Mouse (Mus musculus) left cerebral cortex, adult 18-20 months (tissue): ENCODE data around the gene Olfr1051. TPM values are rescaled to one million over a fixed set of nuclear protein-coding genes. Genes with fewer than 3 reads are reported as not detected.
"Not testable (repeated sequence)": the region's sequence is repeated elsewhere in the genome, so short reads cannot be mapped to it uniquely, and the experiment has no call there.

Experiments
- DNase-seq, 2 experiments: peaks; one replicate each; pipeline ENCODE4 v3.0.0; 2021 to 2022; ENCODE audit warnings: low spot score in 2 of 2, mixed read lengths in 1 of 2
- long read RNA-seq, 2 experiments: library from polyadenylated mRNA; stranded (forward); transcript quantifications; one replicate each; pipeline ENCODE4 v2.0.0; 2021
- total RNA-seq, 2 experiments: library from RNA; stranded (reverse); gene quantifications; 2 replicates each; pipeline ENCODE4 v1.2.3; 2021

Olfr1051 gene
- total RNA-seq: not detected
- long read RNA-seq, experiment 1: 0 reads
- long read RNA-seq, experiment 2: 0 reads

GRCm38 (mm10) chr2:86278988-86279387 lies at the start of gene Olfr1051:
Gene Olfr1051 (minus strand): TSS chr2:86279088.
- not testable (repeated sequence) for DNase-seq

DNA sequence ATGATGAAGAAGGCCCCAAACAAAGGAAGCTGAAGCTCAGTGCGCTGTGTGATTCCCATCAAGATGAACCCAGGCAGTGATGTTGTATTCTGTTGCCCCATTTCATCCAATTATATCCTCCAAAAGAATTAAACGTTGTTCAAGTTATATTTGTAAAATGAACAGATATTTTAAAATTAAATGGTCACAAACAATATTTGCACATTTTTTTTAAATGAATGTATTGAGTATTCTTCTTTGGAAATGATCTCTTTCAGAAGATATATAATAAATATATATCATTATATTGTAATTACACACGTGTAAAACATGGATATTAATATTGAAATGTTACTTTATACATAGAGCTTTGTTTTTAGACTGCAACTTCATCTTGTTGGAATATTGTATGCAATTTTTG lies 36.3 kb upstream of the Olfr1051 start, which contains the start of gene Olfr1053:
Olfr1053 (minus strand) TSS at position 101 of the 400 bp plus-strand sequence.
- DNase-seq: no peak

- DNase-seq: no peak
Measured at GRCm38 (mm10) chr2:86292155-86292554, 13.3 kb upstream of the Olfr1051 start, which contains the start of gene Olfr1052. Gene Olfr1052 (plus strand): TSS chr2:86292455.

GRCm38 (mm10) chr2:86258228-86258627 lies 20.7 kb downstream of the Olfr1051 start, which contains the start of gene Olfr1049:
Gene Olfr1049 (minus strand): TSS chr2:86258328.
- DNase-seq: not testable (repeated sequence)

DNA sequence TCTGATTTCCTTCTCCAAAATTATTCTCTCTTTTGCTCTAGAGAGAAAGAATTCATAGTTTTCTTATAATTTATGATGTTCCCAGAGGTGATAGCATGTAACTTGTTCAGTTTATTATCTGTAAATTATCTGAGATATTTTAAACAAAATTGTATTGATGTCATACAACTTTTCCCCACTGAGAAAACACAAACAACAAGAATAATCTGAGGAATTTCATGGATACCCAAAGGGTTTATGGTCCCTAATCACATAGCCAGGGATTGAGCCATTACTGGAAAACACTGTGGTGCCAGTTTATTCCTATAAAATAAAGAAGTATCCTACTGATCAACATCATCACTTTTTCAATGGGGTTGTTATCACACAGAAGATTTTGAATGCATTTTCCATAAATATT lies 38.7 kb downstream of the Olfr1051 start, which contains the start of gene Olfr1048:
Olfr1048 (minus strand) TSS at position 101 of the 400 bp plus-strand sequence.
- DNase-seq: no peak

- no peak for DNase-seq
Measured at GRCm38 (mm10) chr2:86231301-86231700, 47.6 kb downstream of the Olfr1051 start, which contains the start of gene Olfr1047. Gene Olfr1047 (minus strand): TSS chr2:86231401.

Other genes starting within 250 kb of the Olfr1051 start
- gene Olfr1034, start 233.2 kb downstream of the Olfr1051 start, total RNA-seq: not detected
- gene Olfr1036, start 205.1 kb downstream of the Olfr1051 start, total RNA-seq: not detected
- gene Olfr1037, start 191.7 kb downstream of the Olfr1051 start, total RNA-seq: not detected
- not detected for gene Olfr1039, start 143.2 kb downstream of the Olfr1051 start, total RNA-seq
- gene Olfr1040, start 132.4 kb downstream of the Olfr1051 start, total RNA-seq: not detected
- not detected for gene Olfr1042, start 117.2 kb downstream of the Olfr1051 start, total RNA-seq
- not detected for gene Olfr1043, start 111.6 kb downstream of the Olfr1051 start, total RNA-seq
- not detected for gene Olfr1044, start 101.3 kb downstream of the Olfr1051 start, total RNA-seq
- not detected for gene Olfr52, start 93.4 kb downstream of the Olfr1051 start, total RNA-seq
- gene Olfr1045, start 76.1 kb downstream of the Olfr1051 start, total RNA-seq: not detected
- not detected for gene Olfr1046, start 59.8 kb downstream of the Olfr1051 start, total RNA-seq
- not detected for gene Olfr1047, start 47.7 kb downstream of the Olfr1051 start, total RNA-seq
- not detected for gene Olfr1048, start 38.8 kb downstream of the Olfr1051 start, total RNA-seq
- not detected for gene Olfr1049, start 20.8 kb downstream of the Olfr1051 start, total RNA-seq
- not detected for gene Olfr1052, start 13.4 kb upstream of the Olfr1051 start, total RNA-seq
- not detected for gene Olfr1053, start 36.2 kb upstream of the Olfr1051 start, total RNA-seq
- gene Olfr1054, start 56.3 kb upstream of the Olfr1051 start, total RNA-seq: not detected
- gene Olfr1055, start 71.2 kb upstream of the Olfr1051 start, total RNA-seq: not detected
- not detected for gene Olfr1056, start 83.4 kb upstream of the Olfr1051 start, total RNA-seq
- not detected for gene Olfr1057, start 99.3 kb upstream of the Olfr1051 start, total RNA-seq
- gene Olfr1058, start 109.5 kb upstream of the Olfr1051 start, total RNA-seq: not detected
- not detected for gene Olfr1061, start 135.0 kb upstream of the Olfr1051 start, total RNA-seq
- gene Olfr1062, start 147.7 kb upstream of the Olfr1051 start, total RNA-seq: not detected
- gene Olfr1065, start 171.5 kb upstream of the Olfr1051 start, total RNA-seq: not detected
- gene Olfr1066, start 177.2 kb upstream of the Olfr1051 start, total RNA-seq: not detected
- not detected for gene Olfr228, start 208.3 kb upstream of the Olfr1051 start, total RNA-seq
- gene Olfr1076, start 229.4 kb upstream of the Olfr1051 start, total RNA-seq: not detected